Mouse (Mus musculus) heart, adult 11 months (tissue): ENCODE results near the gene Keap1.

Experiments used
- DNase-seq: peaks from one replicate; pipeline ENCODE4 v3.0.0; 2022

Gene Keap1

DNA sequence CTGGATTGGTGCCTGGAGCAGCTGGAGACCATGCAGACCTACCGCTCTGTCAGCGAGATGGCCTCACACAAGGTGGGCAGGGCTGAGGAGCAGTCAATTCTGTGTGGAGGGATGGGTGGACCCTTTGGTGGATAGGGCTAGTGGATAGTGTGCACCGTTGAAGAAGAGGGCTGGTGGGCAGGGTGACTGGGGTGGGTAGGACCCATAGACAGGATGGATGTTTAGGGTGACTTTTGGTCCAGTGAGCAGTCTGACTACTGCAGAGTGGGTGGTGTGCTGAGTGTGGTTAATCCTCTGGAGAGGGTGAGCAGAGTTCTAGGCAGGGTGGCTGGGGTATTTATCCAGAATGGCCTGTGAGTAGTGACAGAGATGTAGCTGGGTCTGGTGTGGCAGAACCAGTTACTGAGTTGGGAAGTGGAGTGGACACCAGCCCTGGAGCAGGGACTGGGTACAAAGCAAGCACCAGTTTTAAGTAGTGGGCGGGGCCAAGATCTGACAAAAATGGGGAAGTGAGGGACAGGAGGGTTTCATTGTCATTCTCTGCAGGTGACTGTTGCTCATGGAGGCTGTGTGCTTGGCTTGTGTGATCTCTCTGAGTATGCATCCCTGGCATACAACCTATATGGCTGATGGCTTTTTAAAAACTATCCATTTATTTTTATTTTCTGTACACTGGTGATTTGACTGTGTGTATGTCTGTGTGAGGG lies 44.2 kb downstream of the Keap1 start:
- no peak for DNase-seq

DNA sequence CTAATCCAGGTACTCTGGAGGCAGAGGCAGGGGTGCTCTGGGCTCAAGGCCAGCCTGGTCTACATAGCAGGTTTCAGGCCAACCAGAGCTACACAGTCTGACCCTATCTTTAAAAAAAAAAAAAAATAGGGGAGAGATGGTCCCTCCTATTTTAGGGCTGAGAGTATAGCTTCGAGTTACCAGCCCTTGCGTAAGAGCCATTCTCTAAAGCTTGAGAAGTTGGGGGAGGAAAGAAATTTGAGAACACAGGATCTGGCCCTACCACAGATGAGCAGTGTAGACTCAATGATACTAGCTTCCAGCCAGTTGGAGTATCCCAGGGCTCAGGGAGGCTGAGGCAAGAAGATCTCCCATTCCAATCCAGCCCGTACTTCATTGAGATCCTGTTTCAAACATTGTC lies 45.4 kb downstream of the Keap1 start:
- no peak for DNase-seq

- DNase-seq: no peak
Measured at GRCm38 (mm10) chr9:21190670-21191069, 48.5 kb downstream of the Keap1 start.

GRCm38 (mm10) chr9:21189905-21190304 lies 49.3 kb downstream of the Keap1 start:
- peak; percentile 80 for DNase-seq

DNA sequence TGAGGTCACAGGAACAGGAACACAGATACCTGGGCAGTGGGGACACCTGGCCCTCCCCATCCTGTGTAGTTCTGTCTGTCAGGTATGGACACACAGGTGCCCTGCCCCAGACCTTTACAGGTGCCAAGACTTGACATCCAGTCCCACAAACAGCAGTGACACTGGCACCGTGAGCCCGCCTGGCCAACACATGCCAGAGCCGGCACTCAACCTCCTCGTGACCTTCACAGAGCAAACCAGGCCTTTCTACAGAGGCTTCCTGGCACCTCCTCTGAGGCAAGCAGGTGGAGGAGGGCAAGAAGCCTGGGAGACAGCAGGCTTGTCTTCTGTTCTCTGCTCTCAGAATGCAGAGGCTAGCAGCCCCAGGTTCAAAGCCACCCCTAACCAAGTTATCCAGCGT lies 53.7 kb downstream of the Keap1 start:
- peak; percentile 96 for DNase-seq

DNA sequence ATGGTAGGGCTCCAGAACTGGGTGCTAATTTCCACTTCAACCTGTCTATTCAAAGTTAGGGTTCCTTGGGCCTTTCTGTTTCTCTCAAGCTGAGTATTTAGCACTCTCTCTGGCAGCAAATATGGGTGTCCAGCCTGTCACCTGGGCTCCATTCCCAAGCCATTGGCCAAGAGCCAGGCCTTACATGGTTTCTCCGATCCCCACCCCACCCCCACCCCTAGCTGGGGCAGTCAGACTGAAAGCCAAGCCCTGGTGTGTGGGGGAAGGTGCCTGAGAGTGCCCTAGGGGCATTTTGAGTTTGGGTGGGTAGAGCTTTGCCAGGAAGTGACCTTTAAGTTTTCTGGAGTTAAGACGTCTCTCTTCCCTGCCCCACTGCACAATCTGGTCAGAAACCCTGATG lies 54.4 kb downstream of the Keap1 start:
- peak; percentile 97 for DNase-seq

DNA sequence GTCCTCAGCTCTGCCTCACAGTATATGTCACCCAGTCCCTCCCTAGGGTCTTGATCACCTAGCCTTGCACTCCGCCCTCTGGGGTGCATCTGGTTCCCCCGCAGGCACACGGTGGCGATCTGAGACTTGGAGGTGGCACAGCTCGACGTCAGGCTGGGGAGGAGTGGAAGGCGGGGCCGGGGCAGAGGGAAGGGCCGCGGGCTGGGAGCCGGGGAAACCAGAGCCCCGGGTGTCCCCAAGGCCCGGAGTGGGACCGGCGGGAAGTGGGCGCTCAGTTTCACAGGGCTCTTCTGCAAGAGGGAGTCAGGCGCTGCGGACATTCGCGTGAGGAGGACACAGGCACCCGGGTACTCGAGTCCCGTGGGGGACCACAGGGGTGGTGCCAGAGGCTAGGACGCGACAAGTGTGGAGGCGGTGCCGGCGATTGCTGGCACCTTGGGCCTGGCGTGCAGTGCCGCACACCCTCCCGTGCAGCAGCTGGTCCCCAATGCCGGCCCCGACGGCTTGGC lies 55.2 kb downstream of the Keap1 start:
- DNase-seq: peak; percentile 98

DNA sequence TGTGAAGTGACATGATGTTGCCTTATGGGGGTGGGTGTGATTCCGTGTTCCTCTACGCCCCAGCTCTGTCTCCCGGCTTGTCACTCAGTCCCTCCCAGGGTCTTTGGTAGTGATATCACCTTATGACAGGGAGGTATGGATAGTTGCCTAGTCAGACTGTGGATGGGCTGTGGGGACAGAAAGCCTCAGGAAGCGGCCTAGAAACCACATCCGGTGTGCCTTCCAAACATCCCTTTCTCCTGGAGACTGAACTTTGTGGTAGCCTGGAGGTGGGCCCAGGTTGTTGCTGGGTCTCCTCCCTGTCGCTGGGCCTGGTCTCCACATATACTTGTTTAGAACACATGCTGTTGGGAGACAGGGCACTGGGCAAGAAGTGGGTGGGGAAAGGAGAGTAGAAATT lies 55.7 kb downstream of the Keap1 start:
- no peak for DNase-seq

DNA sequence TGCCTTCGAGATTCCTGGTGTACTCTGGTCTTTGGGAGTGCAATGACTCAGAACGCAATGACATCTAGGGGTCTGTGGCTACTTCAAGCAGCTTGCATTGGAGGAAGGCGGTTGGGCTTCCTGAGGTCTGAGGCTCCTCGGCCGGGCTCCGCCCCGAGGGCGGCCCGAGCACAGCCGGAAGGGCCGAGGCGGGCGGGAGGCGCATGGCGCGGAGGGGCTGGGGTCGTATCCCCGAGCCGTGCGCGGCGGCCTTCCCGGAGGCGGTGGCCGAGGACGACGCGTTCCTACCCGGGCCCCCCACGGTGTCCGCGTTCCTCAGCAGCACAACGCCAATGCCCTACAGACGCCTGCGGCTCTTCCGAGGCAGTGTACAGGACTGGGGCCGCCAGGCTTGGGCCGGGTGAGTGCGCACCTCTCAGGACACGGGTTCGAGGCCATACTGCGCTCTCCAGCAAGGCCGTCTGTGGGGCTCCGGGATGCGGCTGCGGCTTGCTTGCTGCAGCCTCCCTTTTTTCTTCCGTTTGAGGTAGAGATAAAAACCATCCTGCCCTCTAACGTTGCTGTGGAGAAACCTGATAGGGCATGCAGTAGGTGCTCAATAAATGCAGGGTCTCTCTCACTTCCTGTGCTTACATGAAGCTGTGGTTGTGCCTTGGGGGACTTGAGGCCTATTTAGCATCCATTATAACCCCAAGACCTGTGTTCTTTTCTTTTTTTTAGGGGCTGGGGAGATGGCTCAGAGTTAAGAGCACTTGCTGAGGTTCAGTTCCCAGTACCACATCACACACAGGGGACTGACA lies 57.5 kb downstream of the Keap1 start:
- peak; percentile 96 for DNase-seq

DNA sequence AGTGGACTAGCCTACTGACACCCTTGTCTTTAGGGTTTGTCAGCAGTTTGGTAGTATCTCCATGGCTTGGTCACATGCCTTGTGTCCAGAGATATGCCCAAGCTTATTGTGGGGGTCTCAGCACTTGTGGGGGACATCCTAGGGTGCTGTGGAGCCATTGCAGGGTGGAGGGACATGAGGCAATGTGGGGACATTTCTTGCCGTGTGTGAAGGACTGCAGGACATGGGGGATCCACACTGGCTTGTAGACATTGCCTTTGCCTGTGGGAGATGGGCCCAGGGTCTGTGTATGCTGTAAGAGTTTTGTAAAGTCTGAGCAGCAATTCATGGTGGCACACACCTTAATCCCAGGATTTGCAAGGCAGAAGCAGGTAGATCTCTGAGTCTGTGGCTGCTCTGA lies 58.3 kb downstream of the Keap1 start:
- DNase-seq: no peak

DNA sequence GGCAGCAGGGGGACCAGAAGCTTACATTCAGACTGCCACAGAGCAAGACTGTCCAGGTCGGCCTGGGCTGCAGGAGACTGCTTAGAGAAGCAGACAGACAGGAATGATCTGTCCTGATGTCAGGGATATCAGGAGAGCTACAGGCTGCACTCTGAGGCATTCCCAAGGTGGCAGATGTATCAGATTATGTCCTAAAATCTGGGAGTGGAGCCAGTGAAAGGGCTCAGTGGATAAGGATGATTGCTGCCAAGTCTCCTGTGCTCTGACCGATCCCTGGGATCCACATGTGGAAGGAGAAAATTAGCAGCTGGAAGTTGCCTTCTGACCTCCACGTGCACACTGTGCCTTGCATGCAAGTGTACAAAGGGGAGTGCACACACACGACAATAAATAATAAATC lies 58.8 kb downstream of the Keap1 start:
- DNase-seq: no peak
